Mouse (Mus musculus) thymus, adult 2 months (tissue): ENCODE data around the gene Tpd52l1.

ENCODE experiments used
- CTCF ChIP-seq: fragments of 200-500 bp; IDR thresholded peaks from 2 replicates; pipeline ENCODE4 v1.5.1; 2012; ENCODE audit warnings: mild to moderate bottlenecking, control low read depth, low read length, moderate library complexity, borderline replicate concordance; ENCODE audit not compliant: control insufficient read depth, poor library complexity, insufficient read depth; ENCODE audit errors: extremely low read depth
- POLR2A ChIP-seq: fragments of 200-500 bp; IDR thresholded peaks from 2 replicates; pipeline ENCODE4 v1.6.1; 2012; ENCODE audit warnings: mild to moderate bottlenecking, low read length, control low read depth, moderate library complexity; ENCODE audit not compliant: control insufficient read depth, poor library complexity, insufficient read depth; ENCODE audit errors: extremely low read depth

- no peak for TF ChIP-seq POLR2A
- no peak for TF ChIP-seq CTCF
These were observed 99.4 kb downstream of the Tpd52l1 start for GRCm38 (mm10) chr10:31346401-31346800.
